In the genomic region with DNA sequence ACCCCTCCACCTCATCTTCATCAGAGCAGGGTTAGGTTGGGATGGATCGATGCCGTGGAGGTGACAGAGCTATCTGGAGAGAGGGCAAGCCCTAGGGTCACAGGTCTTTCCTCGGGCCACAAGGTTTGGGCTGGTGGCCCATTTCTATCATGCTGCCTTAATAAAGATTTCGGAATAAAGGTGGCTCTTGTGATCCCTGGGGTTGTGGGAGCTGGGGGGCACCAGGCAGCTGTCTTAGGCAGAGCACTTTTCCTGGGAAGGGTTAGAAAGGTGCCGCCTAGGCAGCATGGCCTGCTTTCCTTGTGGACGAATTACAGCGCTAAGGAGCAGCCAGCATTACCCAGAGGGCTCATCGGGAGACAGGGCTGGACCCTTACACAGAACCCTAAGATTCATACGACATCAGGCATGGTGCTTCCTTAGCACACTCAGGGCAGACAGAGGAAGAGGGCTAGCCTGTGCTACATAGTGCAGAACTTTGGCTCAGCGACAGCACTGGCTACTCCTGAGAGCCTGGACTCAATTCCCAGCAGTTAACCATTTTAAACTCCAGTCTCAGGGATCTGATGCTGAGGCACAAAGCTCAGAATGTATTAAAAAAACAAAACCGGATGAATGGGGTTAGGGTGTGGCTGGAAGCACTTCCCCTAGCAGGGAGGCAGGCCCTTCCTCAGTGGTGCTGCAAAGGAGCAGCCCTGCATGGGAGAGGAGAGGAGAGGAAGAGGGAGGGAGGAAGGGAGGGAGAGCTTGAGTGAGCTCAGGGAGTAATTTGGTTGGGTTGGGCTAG, we compare ENCODE assay signal across 8 mouse cellular contexts. TPM values are rescaled to one million over a fixed set of nuclear protein-coding genes. Genes with fewer than 3 reads are reported as not detected.
A peak's percentile ranks its signal among the peaks of the same experiment; 100 is the strongest.
DNase-seq lines count a peak whose midpoint lies in the region; ATAC-seq lines count a peak whose summit lies in the region.

No protein-coding gene starts in this region.

- no peaks in the 10 kb centered on the region for H3K27me3 ChIP-seq in kidney, embryonic 14.5 days (ENCODE audit: control insufficient read depth, insufficient read depth, low read length)
- H3K27me3 ChIP-seq in embryonic facial prominence, embryonic 14.5 days (replicated peaks; ENCODE audit: control insufficient read depth, insufficient read depth, low read length) = no peaks in the 10 kb centered on the region
- no peaks in the 10 kb centered on the region for H3K27me3 ChIP-seq in limb, embryonic 15.5 days
- no peaks in the 10 kb centered on the region for H3K27me3 ChIP-seq in stomach, embryonic 15.5 days (replicated peaks)

- H3K9me3 ChIP-seq in kidney, embryonic 14.5 days (ENCODE audit: control insufficient read depth, low read length) = no peaks in the 10 kb centered on the region
- H3K9me3 ChIP-seq in embryonic facial prominence, embryonic 14.5 days (ENCODE audit: control insufficient read depth, low read length) = no peaks in the 10 kb centered on the region
- no peaks in the 10 kb centered on the region for H3K9me3 ChIP-seq in limb, embryonic 15.5 days
- H3K9me3 ChIP-seq in stomach, embryonic 15.5 days = no peaks in the 10 kb centered on the region

- H3K9ac ChIP-seq in kidney, embryonic 14.5 days (ENCODE audit: low read depth, low read length) = no peak overlapping the region
- H3K9ac ChIP-seq in embryonic facial prominence, embryonic 14.5 days (ENCODE audit: low read depth, low read length) = no peak overlapping the region
- H3K9ac ChIP-seq in limb, embryonic 15.5 days = no peak overlapping the region
- no peak overlapping the region for H3K9ac ChIP-seq in stomach, embryonic 15.5 days

- H3K4me2 ChIP-seq in kidney, embryonic 14.5 days (replicated peaks; ENCODE audit: low read depth, low read length) = no peak overlapping the region
- no peak overlapping the region for H3K4me2 ChIP-seq in embryonic facial prominence, embryonic 14.5 days (ENCODE audit: low read depth, low read length)
- H3K4me2 ChIP-seq in limb, embryonic 15.5 days = no peak overlapping the region
- H3K4me2 ChIP-seq in stomach, embryonic 15.5 days = no peak overlapping the region

- 74% methylated on average over 11 of the region's 11 CpGs for WGBS in kidney, embryonic 14.5 days
- 74% methylated on average over 11 of the region's 11 CpGs for WGBS in embryonic facial prominence, embryonic 14.5 days
- 74% methylated on average over 11 of the region's 11 CpGs for WGBS in limb, embryonic 15.5 days
- WGBS in stomach, embryonic 15.5 days = 70% methylated on average over 11 of the region's 11 CpGs

- H3K27ac ChIP-seq in kidney, embryonic 14.5 days (ENCODE audit: low read depth, low read length) = peak overlapping the region; percentile 37
- 0 out of 2 replicates have a peak overlapping the region, but pooled peaks have one; percentile 39 for H3K27ac ChIP-seq in embryonic facial prominence, embryonic 14.5 days (replicated peaks; ENCODE audit: low read depth, low read length)
- peak overlapping the region; percentile 69 for H3K27ac ChIP-seq in limb, embryonic 15.5 days
- peak overlapping the region; percentile 45 for H3K27ac ChIP-seq in stomach, embryonic 15.5 days

- H3K4me1 ChIP-seq in kidney, embryonic 14.5 days (ENCODE audit: control insufficient read depth, insufficient read depth, low read length) = peaks cover 29% of the 10 kb centered on the region
- peaks cover 16% of the 10 kb centered on the region for H3K4me1 ChIP-seq in embryonic facial prominence, embryonic 14.5 days (ENCODE audit: control insufficient read depth, insufficient read depth, low read length)
- H3K4me1 ChIP-seq in limb, embryonic 15.5 days = peaks cover 39% of the 10 kb centered on the region
- H3K4me1 ChIP-seq in stomach, embryonic 15.5 days = peaks cover 34% of the 10 kb centered on the region

- H3K4me3 ChIP-seq in kidney, embryonic 14.5 days (ENCODE audit: low read length) = no peak overlapping the region
- H3K4me3 ChIP-seq in embryonic facial prominence, embryonic 14.5 days (ENCODE audit: low read depth, low read length) = no peak overlapping the region
- H3K4me3 ChIP-seq in limb, embryonic 15.5 days = no peak overlapping the region
- no peak overlapping the region for H3K4me3 ChIP-seq in stomach, embryonic 15.5 days (replicated peaks)

- no peak for ATAC-seq in kidney, embryonic 14.5 days (ENCODE audit: low FRiP score, low TSS enrichment)
- ATAC-seq in embryonic facial prominence, embryonic 14.5 days (ENCODE audit: low read depth) = no peak
- ATAC-seq in limb, embryonic 15.5 days (ENCODE audit: insufficient number of reproducible peaks, low FRiP score, low TSS enrichment, low read depth) = no peak
- no peak for ATAC-seq in stomach, embryonic 15.5 days (ENCODE audit: insufficient read depth, low FRiP score, low read depth)

- H3K36me3 ChIP-seq in kidney, embryonic 14.5 days (ENCODE audit: control insufficient read depth, insufficient read depth, low read length) = peaks cover 81% of the 10 kb centered on the region
- peaks cover 75% of the 10 kb centered on the region for H3K36me3 ChIP-seq in embryonic facial prominence, embryonic 14.5 days (ENCODE audit: control insufficient read depth, insufficient read depth, low read length)
- peaks cover 75% of the 10 kb centered on the region for H3K36me3 ChIP-seq in limb, embryonic 15.5 days
- peaks cover 43% of the 10 kb centered on the region for H3K36me3 ChIP-seq in stomach, embryonic 15.5 days

- DNase-seq in kidney, adult 18-20 months = no peak
- DNase-seq in embryonic facial prominence, embryonic 14.5 days (ENCODE audit: low spot score) = peak; percentile 58
- no peak for DNase-seq in ovary, postnatal 10 days (ENCODE audit: low spot score)
- no peak for DNase-seq in cerebellum, adult 11 months
- DNase-seq in frontal cortex, postnatal 10 days (ENCODE audit: low spot score in 2 of 2) = no peak

RNA-seq across cellular contexts. Expression of gene Bysl, which starts 11.6 kb away (rescaled TPM):
- polyA plus RNA-seq in kidney, embryonic 14.5 days (2014; fragmentation: Nextera tagmentation; extraction: Ambion mirVana) = 19.5 and 24.4 TPM in 2 replicates
- polyA plus RNA-seq in embryonic facial prominence, embryonic 14.5 days (2014; fragmentation: Nextera tagmentation; extraction: Ambion mirVana) = 21.3 and 22.4 TPM in 2 replicates
- 24.1 and 26.3 TPM in 2 replicates for polyA plus RNA-seq in limb, embryonic 15.5 days (2015; fragmentation: Nextera tagmentation; extraction: Ambion mirVana)
- polyA plus RNA-seq in stomach, embryonic 15.5 days (2015; fragmentation: Nextera tagmentation; extraction: Ambion mirVana) = 21.2 and 21.4 TPM in 2 replicates

RNA-seq across cellular contexts. Expression of gene Med20, which starts 11.7 kb away (rescaled TPM):
- 39.1 and 48.0 TPM in 2 replicates for polyA plus RNA-seq in kidney, embryonic 14.5 days (2014; fragmentation: Nextera tagmentation; extraction: Ambion mirVana)
- 47.7 and 50.2 TPM in 2 replicates for polyA plus RNA-seq in embryonic facial prominence, embryonic 14.5 days (2014; fragmentation: Nextera tagmentation; extraction: Ambion mirVana)
- polyA plus RNA-seq in limb, embryonic 15.5 days (2015; fragmentation: Nextera tagmentation; extraction: Ambion mirVana) = 48.9 and 53.2 TPM in 2 replicates
- 38.7 and 39.7 TPM in 2 replicates for polyA plus RNA-seq in stomach, embryonic 15.5 days (2015; fragmentation: Nextera tagmentation; extraction: Ambion mirVana)

RNA-seq across cellular contexts. Expression of gene Gm20517, which starts 11.7 kb away (rescaled TPM):
- polyA plus RNA-seq in kidney, embryonic 14.5 days (2014; fragmentation: Nextera tagmentation; extraction: Ambion mirVana) = 1.6 and 4.2 TPM in 2 replicates
- polyA plus RNA-seq in embryonic facial prominence, embryonic 14.5 days (2014; fragmentation: Nextera tagmentation; extraction: Ambion mirVana) = 1.4 and 1.9 TPM in 2 replicates
- polyA plus RNA-seq in limb, embryonic 15.5 days (2015; fragmentation: Nextera tagmentation; extraction: Ambion mirVana) = 0.99 and 2.4 TPM in 2 replicates
- 1.0 and 1.5 TPM in 2 replicates for polyA plus RNA-seq in stomach, embryonic 15.5 days (2015; fragmentation: Nextera tagmentation; extraction: Ambion mirVana)

RNA-seq across cellular contexts. Expression of gene Usp49, which starts 30.8 kb away (rescaled TPM):
- polyA plus RNA-seq in kidney, embryonic 14.5 days (2014; fragmentation: Nextera tagmentation; extraction: Ambion mirVana) = 6.6 and 8.1 TPM in 2 replicates
- 3.8 and 4.1 TPM in 2 replicates for polyA plus RNA-seq in embryonic facial prominence, embryonic 14.5 days (2014; fragmentation: Nextera tagmentation; extraction: Ambion mirVana)
- polyA plus RNA-seq in limb, embryonic 15.5 days (2015; fragmentation: Nextera tagmentation; extraction: Ambion mirVana) = 3.0 and 4.0 TPM in 2 replicates
- polyA plus RNA-seq in stomach, embryonic 15.5 days (2015; fragmentation: Nextera tagmentation; extraction: Ambion mirVana) = 5.3 and 6.3 TPM in 2 replicates
